Mouse (Mus musculus) urinary bladder, postnatal 4 days (tissue): ENCODE data around the gene Nrxn2.

Experiments used
- DNase-seq, 2 experiments: peaks; one replicate each; pipeline ENCODE4 v3.0.0; 2021 to 2022; ENCODE audit warnings: low spot score in 2 of 2

Gene Nrxn2

DNA sequence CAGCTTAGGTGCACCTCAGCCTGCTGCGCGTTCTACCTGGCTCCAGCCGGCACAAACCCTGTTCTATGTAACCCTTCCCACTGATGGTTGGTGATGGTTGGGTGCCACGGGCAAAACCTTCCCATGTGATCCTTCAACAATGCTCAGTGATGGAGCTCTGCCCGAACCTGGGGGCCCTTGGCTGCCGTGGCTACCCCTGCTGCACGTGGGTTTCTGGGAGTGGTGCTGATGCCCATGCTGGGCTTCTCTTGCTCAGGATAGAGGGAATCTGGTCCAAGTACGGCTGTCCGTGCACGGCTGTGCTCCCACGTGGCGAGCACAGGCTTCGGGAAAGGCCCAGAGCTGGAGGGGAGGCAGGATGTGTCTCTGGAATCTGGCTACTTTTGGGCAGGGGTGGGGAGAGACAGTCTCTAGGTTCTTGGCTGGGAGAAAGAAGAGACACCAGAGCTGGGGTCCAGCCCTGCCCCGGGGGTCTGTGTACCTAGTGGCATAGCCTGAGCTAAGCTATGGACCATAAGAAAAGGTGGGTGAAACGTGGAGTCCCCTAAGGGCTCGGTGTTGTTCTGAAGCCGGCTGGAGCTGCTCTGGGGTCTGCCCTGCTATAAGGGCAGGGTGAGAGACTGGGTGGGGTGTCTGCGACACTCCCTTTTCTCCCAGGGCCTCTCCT, 76.1 kb downstream of the Nrxn2 start:
- DNase-seq: no peak

- DNase-seq: no peak
Measured at GRCm38 (mm10) chr19:6495714-6496113, 77.2 kb downstream of the Nrxn2 start.

DNA sequence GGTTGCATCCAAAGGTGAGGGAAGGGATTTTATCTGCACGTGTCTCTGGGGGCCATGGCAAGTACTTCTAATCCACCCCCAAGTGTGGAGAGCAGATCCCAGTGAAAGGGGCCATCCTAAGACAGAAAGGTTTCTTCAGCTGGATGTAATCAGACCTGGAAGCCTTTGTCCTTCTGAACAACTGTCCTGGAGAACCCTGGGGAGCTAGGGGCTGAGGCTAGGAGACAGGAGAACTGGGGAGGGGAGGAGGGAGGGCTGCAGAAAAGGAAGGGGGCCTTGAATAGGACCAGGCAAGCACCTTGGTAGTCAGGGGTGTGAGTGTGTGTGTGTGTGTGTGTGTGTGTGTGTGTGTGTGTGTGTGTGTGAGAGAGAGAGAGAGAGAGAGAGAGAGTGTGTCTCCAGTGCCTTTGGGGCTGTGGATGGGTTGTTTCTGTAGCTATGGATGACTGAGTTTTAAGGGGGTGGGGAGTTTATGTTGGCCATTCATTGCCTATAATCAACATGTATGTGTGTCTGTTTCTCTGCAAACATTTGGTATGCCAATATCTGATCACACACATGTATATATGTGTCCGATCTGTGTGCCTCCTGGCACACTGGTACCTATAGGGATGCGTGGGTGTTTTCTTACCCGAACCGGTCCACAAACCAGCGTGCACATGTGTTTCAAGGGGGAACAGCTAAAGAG, 78.1 kb downstream of the Nrxn2 start:
- DNase-seq: no peak

GRCm38 (mm10) chr19:6497150-6497801, 78.7 kb downstream of the Nrxn2 start:
- no peak for DNase-seq

DNA sequence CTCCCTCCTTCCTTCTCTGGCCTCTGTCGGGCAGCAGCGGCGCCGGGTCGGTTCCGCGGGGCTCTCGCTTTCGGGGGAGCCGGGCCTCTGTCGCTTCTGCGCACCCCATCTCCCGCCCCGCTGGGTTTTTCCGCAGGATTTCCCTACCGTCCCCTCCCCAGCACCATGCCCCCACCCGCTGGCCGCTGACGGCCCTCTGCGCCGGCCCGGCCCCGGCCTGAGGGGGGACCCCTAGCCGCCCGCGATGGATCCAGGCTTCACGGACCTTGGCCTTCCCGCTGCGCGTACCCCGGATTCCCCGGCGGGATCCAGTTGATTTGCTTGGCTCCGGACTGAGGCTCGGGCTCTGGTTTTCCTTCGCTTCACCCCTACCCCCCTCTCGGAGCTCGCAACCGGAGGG, 79.3 kb downstream of the Nrxn2 start:
- no peak for DNase-seq

DNA sequence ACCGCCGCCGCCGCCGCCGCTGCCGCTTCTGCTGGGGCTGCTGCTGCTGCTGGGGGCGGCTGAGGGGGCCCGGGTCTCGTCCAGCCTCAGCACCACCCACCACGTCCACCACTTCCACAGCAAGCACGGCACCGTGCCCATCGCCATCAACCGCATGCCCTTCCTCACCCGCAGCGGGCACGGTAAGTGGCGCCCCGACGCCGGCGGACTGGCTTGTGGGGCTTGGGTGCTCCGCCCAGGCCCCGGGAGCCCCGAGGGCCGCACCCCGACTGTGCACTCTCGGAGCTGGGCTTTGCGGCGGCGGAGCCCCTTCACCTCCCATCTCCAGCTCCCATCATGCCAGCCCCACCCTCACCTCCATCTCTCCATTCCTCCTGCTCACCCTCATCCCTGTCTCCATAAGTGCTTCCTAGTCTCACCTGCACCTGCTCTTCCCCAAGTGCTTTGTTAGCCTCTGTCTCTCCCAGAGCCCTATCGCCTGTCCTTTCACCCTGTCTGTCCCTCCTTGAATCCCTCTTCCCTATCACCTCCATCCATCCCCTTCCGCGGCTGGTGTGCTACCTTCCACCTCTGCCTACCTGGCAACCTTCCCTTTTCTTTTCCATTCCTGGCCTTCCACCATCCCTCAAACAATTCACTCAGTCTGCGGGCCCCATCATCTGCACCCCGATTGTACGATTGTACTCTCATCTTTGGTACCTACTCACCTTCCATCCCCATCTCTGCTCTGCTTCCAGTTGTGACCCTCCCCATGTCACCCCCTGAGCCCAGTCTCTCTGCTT, 80.0 kb downstream of the Nrxn2 start:
- no peak for DNase-seq

- DNase-seq: no peak
Measured at GRCm38 (mm10) chr19:6499860-6500635, 81.5 kb downstream of the Nrxn2 start.

GRCm38 (mm10) chr19:6500636-6501025, 82.1 kb downstream of the Nrxn2 start:
- DNase-seq: no peak

DNA sequence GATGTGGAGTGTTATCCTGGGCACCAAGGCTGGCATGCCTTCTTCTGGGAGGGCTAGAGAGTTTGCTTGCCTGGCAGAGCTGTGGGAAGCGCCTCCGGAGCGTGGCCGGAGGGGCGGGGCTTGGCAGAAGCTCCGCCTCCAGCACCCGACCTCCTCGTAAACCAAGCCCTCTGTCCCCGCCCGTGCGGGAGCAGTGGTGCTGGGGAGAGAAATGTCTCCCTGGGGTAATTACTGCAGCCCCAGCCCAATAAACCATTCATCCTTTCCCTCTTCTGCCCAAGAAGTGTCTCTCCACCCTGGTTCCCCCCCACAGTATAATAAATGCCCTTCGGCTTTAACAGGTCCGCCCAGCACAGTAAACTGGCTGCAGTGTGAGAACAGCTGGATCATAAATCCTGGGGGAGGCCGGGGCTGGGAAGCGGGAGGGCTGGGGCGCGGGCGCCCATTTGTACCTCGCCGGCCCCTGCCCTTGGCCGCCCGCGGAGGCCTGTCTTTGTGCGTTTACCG, 83.6 kb downstream of the Nrxn2 start:
- DNase-seq: no peak

- peak; percentile 54 to 72 for DNase-seq
Measured at GRCm38 (mm10) chr19:6502543-6503319, 84.2 kb downstream of the Nrxn2 start.

- DNase-seq: no peak
Measured at GRCm38 (mm10) chr19:6503926-6504655, 85.6 kb downstream of the Nrxn2 start.

- no peak for DNase-seq
Measured at GRCm38 (mm10) chr19:6504656-6505045, 86.1 kb downstream of the Nrxn2 start.

DNA sequence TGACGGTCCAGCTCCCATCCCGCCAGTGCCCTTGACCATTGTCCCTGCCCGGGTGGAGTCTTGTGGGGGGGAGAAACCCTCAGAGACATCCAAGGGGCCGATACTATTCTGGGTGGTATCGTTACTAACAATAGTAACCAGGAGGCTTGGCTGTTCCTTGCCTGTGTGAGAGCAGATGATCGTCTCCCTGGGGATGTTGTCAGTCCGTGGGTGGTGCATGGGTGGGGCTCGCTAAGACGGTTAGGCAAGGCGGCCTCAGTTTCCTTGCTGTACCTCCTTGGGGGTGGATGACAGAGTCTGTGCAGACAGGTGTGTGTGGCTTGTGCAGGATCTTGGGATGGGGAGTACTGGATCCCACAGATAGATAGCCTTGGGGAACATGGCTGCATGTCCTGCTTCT, 88.9 kb downstream of the Nrxn2 start:
- no peak for DNase-seq

DNA sequence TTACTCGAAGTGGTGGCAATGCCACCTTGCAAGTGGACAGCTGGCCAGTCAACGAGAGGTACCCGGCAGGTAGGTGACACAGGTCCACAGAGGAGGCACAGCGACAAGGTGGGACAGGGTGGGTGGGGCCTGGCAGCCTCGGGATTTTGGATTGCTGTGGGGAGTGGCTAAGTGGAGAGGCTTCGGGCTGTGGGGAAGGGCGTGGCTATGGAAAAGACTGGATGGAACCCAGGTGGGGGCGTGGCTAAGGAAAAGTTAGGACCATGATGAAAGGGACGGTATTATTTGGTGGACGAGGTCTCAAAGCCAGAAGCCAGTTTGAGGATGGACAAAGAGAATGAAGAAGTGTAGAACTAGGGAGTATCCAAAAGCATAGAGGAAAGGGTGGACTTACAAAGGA, 91.3 kb downstream of the Nrxn2 start:
- no peak for DNase-seq

- DNase-seq: no peak
Measured at GRCm38 (mm10) chr19:6510546-6510945, 92.0 kb downstream of the Nrxn2 start.

GRCm38 (mm10) chr19:6513389-6514139, 95.0 kb downstream of the Nrxn2 start:
- no peak for DNase-seq

- DNase-seq: no peak
Measured at GRCm38 (mm10) chr19:6514940-6515339, 96.4 kb downstream of the Nrxn2 start.

DNA sequence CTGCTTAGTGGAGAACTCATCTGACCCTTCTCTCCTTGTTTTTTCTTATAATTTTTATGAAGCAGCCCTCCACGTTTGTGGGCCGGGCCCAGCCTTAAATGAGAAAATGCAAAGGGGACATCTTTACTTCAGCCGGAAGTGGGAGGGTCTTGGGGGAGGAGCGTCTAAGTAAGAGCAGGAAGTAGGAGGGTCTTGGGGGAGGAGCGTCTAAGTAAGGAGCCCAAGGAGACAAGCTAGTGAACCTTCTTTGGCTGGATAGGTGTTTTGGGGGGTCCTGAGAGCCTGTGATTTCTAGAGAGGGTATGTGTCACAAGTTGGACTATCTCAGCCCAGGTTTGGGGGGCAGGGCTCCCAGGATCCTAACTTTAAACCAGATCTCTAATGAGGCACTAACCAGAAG, 96.9 kb downstream of the Nrxn2 start:
- DNase-seq: no peak

- no peak for DNase-seq
Measured at GRCm38 (mm10) chr19:6516153-6516552, 97.6 kb downstream of the Nrxn2 start.
